Mouse (Mus musculus) heart, postnatal 0 days (tissue): ENCODE measurements around the gene Mgat2.

ENCODE experiments used
- CTCF ChIP-seq: IDR thresholded peaks from 2 replicates; pipeline ENCODE4 v1.5.1; 2016; ENCODE audit warnings: antibody characterized with exemption, control low read depth, low read depth
- EP300 ChIP-seq: IDR thresholded peaks from 2 replicates; pipeline ENCODE4 v1.6.1; 2016; ENCODE audit warnings: antibody characterized with exemption, low read depth

DNA sequence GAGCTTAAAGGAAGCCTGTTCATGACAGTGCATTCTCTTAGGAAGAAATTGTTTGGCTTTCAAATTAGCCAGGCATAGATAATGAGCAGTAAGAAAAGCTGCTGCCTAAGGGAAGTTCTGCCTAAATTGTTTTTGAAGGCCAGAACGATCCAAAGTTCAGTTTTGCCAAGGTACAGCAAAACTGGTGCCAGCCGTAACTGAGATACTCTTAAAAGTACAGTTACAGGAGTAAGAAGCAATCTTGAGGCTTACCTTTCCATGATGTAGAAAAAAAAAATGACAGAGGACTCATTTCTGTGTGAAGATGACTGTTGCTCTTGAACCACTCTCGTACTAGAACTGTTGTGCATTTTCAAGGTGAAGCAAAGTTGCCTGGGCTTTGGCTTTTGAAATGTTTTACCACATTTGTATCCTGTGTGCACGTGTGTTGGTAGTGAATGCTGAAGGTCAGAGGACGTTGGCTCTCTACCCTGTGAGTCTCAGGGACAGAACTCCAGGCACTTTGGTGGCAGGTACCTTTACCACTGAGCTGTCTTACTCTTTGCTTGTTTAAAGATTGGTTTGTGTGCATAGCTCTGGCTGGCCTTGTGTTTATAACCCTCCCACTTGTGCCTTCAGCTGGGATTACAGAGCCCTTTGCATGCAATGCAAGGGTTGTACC lies 3.0 kb downstream of the Mgat2 start:
- no peak for TF ChIP-seq CTCF
- TF ChIP-seq EP300 = no peak
